Mouse (Mus musculus) adrenal gland, adult (tissue): Measurements from ENCODE around the gene Hoxb9.

Experiments
- DNase-seq, 2 experiments: peaks; one replicate each; pipeline ENCODE4 v3.0.0; 2022 to 2023; ENCODE audit warnings: low spot score in 1 of 2; ENCODE audit not compliant: inconsistent age in 2 of 2

Hoxb9 gene

DNA sequence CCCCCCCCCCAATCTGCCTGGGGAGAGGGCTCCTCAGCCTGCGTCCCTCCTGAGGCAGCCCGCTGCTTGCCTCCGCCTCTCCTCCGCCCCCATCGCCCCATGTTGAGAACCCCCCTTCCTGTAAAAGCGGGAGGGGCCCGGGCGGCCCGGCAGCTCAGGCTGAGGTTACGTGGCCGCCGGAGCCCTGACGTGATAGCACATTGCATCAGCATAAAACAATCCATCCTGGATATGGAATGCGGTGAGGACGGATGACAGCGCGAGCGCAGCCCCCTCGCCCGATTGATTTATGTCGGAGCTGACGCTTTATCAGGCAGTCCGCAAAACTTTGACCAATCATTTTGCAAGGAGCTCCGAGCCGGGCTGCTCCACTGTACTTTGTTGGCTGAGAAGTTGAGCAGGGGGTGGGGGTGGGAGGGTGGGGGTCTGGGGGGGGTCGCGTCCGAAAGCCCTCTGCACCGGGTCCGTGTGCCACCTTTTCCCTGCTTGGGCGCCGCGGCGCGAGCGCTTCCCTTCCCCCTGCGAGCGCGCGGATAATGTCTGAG is at the start of gene Hoxb9:
TSS of gene Hoxb9 (plus strand) at position 462 of the 545 bp plus-strand sequence.
- peak; percentile 97 for DNase-seq

DNA sequence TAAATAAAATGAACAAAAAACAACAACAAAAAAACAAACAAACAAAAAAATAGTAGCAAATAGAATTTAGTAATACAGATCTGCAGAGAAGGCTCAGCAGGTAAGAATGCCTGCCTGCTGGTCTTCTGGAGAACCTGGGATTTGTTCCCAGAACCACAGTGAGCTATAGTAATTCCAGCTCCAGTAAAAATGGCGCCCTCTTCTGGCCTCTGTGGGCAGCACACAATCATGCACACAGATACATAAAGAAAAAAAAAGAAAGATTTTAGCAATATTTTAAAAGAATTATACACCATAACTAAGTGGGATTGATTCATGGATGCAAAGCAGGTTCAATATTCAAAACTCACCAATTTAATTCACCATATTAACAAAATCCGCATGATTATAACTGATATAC is 47.4 kb upstream of the Hoxb9 start:
- DNase-seq = no peak

DNA sequence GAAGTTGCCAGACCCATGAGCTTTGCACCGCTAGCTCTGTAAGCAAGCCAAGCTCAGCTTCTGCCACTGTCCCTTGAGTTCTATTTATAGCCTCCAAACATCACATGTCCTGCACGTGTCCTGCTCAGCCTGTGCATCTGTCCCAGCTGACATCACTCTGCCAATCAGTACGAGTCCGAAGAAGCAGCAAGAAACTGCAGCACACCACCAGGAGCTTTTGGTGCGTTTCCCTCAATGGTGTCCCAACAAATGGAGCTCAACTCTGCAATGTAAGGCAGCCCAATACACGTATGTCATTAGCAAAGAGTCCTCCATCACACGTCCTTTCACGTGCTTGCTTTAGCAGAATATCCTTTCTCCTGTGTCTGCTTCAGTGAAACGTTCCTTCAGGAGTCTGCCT is 43.6 kb upstream of the Hoxb9 start:
- no peak for DNase-seq

DNA sequence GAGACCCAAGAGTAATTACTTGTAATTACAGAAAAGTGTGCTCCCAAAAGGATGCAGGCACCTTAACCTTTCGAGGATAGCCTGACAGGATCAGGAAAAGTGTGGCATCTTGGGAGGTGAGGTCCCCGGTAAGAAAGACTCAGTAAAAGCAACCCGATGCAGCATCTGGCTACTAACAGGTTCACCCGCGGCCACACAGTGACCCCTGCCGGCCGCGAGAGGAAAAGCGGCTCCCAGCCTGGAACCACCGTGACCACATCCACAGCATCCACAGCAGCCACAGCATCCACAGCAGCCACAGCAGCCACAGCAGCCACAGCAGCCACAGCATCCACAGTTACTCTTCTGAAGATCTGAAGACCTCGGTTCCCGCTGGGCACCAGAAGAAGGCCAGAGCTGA is 36.4 kb upstream of the Hoxb9 start:
- DNase-seq = peak; percentile 41 to 84

- DNase-seq = peak; percentile 55 to 85
Measured at GRCm38 (mm10) chr11:96240211-96240610, 31.0 kb upstream of the Hoxb9 start.

- peak; percentile 86 to 92 for DNase-seq
Measured at GRCm38 (mm10) chr11:96250901-96251300, 20.4 kb upstream of the Hoxb9 start.

- DNase-seq = peak; percentile 65 to 86
Measured at GRCm38 (mm10) chr11:96251480-96252031, 19.7 kb upstream of the Hoxb9 start.

- peak; percentile 31 to 81 for DNase-seq
Measured at GRCm38 (mm10) chr11:96252541-96253120, 18.6 kb upstream of the Hoxb9 start.

DNA sequence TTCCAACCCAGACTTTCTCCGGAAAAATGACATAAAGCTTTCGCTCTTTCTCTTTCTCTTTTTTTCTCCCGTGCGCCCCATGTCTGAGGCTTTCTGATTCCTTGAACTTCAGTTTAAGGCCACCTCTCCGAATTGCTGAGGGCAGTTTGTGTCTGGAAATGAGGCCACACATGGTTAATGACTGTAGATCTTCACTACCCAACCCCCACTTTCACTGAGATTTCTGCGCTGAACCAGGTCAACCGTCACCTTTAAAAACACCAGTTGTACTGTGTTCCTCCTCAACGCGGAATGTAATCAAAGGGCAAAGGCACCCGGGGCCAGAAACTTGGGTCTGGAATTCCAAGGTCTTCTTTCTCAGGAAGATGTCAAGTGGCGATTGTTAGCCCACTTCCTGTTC is 17.0 kb upstream of the Hoxb9 start:
- peak; percentile 65 to 90 for DNase-seq

- DNase-seq = peak; percentile 53 to 86
Measured at GRCm38 (mm10) chr11:96255111-96255995, 15.9 kb upstream of the Hoxb9 start.

GRCm38 (mm10) chr11:96255996-96256445 is 15.2 kb upstream of the Hoxb9 start:
- DNase-seq = no peak

DNA sequence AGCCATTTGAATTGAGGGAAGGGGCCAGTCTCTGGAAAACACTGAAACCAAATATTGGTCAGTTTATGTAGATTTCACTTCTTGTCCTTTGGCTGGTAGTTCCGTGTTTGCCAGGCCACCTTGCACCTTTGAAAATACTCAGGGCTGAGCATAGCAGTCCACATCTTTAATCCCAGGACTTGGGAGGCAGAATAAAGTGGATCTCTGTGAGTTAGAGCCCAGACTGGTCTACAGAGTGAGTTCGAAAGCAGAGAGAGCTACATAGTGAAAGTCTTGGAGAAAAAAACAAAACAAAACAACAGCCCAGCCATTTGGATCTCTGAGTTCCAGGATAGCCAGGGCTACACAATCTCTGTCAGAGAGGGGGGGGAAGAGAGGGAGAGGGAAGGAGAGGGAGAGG is 14.1 kb upstream of the Hoxb9 start:
- peak in 1 of 2 experiments; percentile 65 for DNase-seq

DNA sequence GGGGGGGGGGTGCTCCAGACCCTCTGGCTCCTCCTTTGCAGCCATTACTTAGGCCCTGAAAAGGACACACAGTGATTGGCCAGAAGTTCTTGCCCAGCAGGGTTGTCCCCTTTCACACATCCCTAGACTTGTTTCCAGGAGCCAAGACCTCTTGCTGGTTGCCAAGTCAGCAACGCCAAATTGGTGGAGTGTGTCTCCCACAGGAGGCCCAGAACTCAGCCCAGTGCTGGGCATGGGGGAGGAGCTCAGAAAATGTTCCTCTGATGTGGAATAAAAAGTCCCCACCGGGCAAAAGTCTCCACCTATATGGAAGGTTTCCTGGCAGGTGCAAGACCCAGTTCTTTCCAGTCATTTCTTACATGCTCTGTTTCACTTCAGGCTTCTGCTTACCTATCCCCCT is 12.2 kb upstream of the Hoxb9 start:
- DNase-seq = peak; percentile 43 to 72

GRCm38 (mm10) chr11:96259511-96259910 is 11.7 kb upstream of the Hoxb9 start:
- DNase-seq = peak in 1 of 2 experiments; percentile 61

DNA sequence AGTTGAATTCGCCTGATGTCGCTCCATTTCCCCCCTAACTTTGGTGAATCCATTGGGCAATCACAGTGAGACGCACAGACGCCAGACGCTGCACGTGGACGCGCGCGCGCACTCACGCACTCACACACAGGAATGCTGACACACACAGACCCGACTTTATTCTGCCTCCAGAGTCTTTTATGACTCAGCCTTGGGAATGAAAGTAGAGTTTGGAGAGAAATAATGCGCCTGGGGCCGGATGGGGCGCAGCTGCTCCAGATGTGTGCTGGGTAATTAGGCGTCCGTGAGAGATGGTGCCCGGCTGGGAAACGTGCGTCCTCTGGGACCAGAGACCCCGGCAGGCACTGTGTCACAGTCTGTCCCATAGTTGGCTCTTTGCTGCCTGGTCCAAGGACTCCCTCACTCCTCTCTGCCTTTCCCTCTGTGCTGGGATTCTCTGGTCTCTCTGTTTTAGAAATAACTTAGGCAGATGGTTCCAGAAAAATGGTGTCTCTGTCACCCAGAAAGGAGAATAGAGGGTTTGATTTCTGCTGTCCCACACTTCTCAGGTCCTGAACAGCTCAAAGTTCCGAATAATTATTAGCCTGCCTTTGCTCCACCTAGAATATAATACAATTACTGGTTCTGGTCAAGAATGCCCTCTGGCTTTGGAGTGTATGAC is 10.8 kb upstream of the Hoxb9 start:
- DNase-seq = peak; percentile 92 to 95

DNA sequence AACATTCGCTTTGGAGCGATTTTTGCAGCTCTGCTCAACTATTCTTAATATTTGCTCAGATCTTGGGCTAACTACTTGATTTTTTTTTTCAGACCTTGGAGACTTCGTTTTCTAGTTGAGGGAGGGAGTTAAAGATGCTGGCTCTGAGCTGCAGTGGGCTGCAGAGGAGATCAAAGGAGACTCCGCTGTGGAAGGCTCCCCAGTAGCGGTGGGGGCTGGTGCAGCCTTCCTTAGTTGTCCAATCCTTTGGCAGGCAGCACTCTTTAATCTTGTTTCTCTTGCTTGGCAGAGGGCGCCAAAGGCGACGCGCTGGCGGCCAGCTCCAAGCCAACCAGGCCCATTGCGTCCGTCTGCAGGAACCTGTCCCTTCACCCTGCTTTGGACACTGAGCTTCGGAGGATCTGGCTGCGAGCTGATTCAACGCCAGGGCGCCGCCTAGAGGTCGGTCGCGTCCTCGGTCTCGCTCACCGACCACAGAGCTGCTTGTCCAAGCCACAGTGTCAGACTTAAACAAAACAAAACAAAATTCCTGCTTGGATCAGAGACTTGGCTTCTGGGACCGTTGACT is 9.8 kb upstream of the Hoxb9 start:
- DNase-seq = peak; percentile 95 to 97

DNA sequence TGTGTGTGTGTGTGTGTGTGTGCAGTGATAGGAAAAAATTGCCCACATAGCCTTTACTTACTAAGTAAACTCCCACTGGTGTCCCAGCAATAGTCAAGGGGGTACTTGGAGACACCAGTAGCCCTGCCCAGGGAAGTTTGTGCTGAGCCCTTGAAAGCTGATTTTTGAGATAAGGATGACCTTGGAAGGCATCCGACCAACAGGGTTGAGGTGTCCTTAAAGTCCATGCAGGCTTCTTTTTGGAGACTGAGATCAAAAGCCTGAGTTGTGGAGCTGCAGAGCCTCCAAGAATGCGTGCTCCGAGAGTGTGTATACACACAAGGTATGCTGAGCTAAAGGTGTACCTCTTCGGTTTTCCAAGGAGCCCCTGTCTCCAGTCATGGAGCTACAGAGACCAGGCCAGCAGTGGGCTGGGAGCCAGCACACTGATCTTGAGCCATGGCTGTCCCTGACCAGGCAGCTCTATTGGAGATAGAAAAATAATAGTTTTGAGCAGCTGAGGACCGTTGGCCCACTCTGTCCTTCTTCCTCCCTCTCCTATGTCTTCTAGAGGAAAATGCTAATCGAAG is 8.9 kb upstream of the Hoxb9 start:
- DNase-seq = peak; percentile 77 to 93

DNA sequence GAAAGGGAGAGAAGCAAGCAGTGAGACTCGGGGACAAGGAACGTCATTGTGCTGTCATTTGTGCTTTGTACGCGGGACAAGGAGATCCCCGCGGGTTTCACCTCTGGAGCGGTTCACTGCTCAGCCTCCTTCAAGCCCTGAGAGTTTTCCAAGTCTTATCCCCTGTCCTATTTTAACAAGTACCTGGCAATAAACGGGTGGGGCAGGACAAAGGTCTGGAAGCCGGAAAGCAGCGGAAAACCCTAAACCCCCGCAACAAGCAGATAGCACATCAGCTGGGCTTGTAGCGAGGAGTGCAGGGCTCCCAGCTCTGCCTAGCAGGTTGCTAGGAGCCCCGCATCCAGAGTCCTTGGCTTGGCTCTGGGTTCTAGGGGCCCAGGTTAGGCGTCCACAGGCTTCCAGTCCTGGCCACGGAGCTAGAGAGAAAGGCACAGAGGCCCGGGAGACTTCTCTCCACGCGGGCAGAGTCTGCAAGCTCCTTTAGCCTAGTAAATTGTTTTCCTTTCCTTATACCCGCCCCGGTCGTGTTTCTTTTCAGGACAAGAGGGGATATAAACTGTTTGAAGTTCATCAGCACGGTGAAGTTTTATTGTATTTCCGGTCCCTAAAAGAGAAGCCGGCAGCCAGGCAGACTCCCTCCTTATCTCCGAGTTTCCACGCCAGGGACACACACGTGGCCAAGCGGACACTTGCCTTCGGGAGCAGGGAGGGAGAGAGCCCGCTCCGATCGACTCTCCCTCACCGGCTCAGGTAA is 7.4 kb upstream of the Hoxb9 start:
- peak; percentile 54 to 80 for DNase-seq

DNA sequence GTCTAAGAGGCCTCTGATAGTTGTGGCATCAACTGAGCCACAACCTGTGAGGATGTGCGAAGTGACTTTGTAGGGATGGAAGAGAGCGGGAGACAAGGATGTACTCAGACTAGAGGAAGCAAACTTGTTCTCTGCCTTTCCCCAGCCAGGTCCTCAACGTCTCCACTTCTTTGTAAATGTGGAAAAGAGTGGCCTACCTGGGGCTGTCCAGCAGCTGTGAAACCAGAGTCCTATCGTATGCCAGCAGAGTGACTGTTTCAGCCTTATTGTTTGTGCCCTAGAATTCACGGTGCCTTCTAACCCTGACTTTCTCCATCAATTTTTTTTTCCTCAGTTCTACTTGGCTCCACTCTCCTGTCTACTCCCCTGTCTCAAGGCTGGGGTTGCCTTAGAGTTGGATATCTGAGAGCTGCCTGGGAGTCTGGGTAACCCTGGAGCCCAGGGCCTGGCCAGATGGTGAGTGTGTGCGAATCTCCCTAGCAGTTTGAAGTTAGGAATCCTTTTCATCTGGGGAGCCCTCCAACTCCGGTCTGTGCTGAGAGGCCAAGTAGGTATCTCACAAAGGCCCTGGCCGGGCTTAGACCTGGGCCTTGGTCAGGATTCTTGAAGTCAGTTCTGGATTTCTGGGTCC is 6.8 kb upstream of the Hoxb9 start:
- DNase-seq = peak; percentile 37 to 77
